Mouse (Mus musculus) cerebellum, adult 8-10 months (tissue): ENCODE data around the gene Lhx5.

ENCODE experiments used
- DNase-seq: peaks from one replicate; pipeline ENCODE4 v3.0.0; 2022

The Lhx5 gene

DNA sequence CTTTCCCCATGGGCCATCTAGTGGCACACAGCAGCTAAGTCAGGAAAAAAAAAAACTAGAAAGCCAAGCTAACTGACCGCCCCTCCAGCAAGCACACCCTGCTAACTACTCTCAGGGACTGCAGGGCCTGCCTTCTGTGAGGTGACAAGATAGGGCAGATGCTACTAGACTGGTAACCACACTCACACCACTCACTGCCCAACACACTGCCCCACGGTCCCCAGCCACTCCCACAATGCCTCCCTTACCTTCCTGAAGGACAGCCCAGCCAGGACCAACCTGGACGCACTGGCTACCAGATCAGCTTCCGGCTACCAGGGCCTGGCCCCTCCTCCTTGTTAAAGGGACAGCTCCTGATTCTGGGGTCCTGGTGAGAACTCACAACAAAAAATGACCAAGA is 35.5 kb downstream of the Lhx5 start:
- DNase-seq = no peak

DNA sequence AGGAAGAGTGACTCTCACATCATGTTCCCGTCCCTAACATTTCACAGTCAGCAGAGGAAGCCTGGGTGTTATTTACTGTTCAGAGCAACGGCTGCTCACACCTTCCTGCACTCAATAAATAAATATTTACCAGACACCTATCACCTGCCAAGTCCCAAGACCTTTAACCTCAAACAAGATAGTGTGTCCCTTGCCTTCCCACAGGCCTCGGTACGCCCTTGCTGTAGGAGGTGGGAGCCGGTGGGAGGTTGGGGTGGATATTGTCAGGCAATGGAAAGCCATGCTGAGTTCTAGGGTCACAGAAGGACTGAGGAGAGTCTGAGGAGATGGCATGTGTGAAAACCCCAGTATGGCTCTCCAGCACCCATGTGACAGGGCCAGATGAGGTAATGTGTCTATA is 36.8 kb downstream of the Lhx5 start:
- no peak for DNase-seq

- DNase-seq = no peak
Measured at GRCm38 (mm10) chr5:120468830-120469229, 37.3 kb downstream of the Lhx5 start.

- no peak for DNase-seq
Measured at GRCm38 (mm10) chr5:120471538-120471937, 40.0 kb downstream of the Lhx5 start.

DNA sequence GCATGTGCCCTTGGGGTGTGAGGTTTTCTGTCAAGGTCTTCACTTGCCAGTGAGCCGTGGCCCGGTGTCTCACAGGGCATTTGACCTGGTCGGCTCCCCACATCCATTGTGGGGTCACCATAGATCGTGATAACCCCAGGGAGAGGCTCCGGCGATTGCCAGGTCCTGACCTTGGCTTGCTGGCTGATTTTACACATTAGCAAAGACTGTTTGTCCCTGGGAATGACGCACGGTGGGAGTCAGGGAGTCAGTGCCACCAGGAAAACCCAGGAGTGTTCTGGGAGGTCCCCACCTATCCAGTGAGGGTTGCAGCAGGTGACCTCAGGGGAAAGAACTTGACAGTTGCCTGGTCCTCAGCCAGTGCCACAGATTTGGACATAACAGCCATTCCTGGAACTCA is 41.3 kb downstream of the Lhx5 start, which contains the start of gene Sdsl:
Gene Sdsl, minus strand, starts transcription at position 41 of the 400 bp plus-strand sequence.
- no peak for DNase-seq

- no peak for DNase-seq
Measured at GRCm38 (mm10) chr5:120473361-120473760, 41.9 kb downstream of the Lhx5 start.

DNA sequence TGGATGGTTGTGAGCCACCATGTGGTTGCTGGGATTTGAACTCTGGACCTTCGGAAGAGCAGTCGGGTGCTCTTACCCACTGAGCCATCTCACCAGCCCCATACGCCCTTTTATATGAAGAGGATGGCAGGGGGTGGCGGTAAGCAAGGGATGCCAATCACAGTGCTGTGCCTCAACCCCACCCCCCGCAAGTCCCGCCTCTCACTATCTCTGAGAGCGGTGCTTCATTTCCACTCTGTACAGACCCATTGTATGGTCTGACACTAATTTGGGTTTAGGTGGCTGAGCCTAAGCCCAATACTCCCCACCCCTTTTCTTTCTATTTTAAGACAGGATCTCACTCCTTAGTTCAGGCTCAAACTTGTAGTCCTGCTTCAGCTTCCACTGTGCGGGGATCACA is 44.4 kb downstream of the Lhx5 start:
- no peak for DNase-seq

- no peak for DNase-seq
Measured at GRCm38 (mm10) chr5:120476296-120476695, 44.8 kb downstream of the Lhx5 start, which contains the start of gene Sds. Sds (plus strand) TSS chr5:120476526.

- no peak for DNase-seq
Measured at GRCm38 (mm10) chr5:120477993-120478392, 46.5 kb downstream of the Lhx5 start.

- no peak for DNase-seq
Measured at GRCm38 (mm10) chr5:120479538-120479937, 48.0 kb downstream of the Lhx5 start.

DNA sequence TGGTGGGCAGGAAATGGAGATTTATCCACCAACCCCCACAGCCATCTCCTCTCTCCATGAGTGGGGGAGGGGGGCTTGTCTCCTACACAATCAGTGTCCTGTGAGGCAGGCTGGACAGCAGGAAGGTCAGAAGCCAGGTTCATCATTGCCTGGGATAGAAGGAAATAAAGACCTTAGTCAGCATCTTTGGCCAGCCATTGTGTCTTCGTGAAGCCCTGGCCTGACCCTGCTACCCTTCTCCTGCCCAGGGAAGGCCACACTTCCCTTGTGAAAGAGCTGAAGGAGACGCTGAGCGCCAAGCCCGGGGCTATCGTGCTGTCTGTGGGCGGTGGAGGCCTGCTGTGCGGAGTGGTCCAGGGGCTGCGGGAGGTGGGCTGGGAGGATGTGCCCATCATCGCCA is 49.7 kb downstream of the Lhx5 start:
- no peak for DNase-seq

GRCm38 (mm10) chr5:120483399-120483798 is 51.9 kb downstream of the Lhx5 start:
- no peak for DNase-seq

DNA sequence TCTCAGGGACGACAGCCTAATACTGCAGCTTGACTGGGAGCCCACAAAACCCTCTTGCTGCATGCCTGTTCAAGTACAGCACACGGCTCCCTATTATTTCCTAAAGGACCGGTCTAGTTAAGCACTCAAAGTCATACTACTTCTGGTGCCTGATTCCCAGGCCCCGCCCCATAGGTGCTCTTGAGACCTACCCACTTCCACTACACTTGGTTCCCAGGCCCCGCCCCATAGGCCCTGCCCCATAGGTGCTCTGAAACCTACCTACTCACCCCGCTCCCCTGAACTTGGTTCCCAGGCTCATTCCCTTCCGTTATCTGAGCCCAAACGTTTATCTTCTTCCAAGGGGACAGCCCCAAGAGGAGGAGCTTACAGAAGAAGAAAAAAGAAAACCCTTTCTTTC is 56.3 kb downstream of the Lhx5 start:
- no peak for DNase-seq

DNA sequence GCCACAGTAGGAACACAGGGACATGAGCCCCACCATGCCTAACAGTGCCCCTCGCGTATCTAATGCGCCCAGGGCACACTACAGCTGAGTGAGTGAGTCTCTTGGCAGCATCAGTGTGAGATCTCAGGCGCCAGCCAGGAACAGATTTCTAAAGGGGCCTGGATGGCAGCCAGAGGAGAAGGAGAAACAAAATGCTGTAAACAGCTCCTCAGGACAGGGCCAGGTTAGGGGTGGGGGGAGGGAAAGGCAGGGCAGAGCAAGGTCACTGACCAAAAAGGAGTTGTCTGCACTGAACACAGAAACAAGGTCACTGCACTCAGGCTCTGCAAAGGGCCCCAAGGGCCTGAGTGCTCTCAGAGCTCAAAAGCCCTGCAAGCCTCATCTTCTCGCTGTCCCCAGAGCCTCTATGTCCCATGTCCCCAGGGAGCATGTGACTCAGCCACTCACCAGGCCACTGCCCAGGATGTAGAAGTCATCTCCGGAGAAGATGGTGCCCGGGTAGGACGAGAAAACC is 59.2 kb downstream of the Lhx5 start:
- DNase-seq = no peak
